Mouse (Mus musculus) bone marrow macrophage, adult 2 months (primary cell): ENCODE data around the gene Nrn1.

ENCODE experiments used
- CTCF ChIP-seq: IDR thresholded peaks from 2 replicates; pipeline ENCODE4 v1.5.1; 2012; ENCODE audit warnings: low read depth, mild to moderate bottlenecking, low read length, moderate library complexity
- POLR2A ChIP-seq: IDR thresholded peaks from 2 replicates; pipeline ENCODE4 v1.6.1; 2012; ENCODE audit warnings: mild to moderate bottlenecking, low read depth, low read length, borderline replicate concordance

GRCm38 (mm10) chr13:36779626-36780025 is 44.7 kb upstream of the Nrn1 start:
- TF ChIP-seq CTCF (no peak), POLR2A (no peak)
